Mouse (Mus musculus): ENCODE data around the gene Plekhg1. TPM values are rescaled to one million over a fixed set of nuclear protein-coding genes. Genes with fewer than 3 reads are reported as not detected.

Plekhg1 gene
- polyA plus RNA-seq, 1 experiment from 2014 or later, result 0.05 TPM

GRCm38 (mm10) chr10:3891381-3892263 is 151.5 kb downstream of the Plekhg1 start:
- TF ChIP-seq CTCF (IDR thresholded peaks at IDR 0.05), result no peak
- in situ Hi-C loops (cut with MboI; ENCODE audit: low pct_unique_long_range_greater_than_20kb), result no loop called here
- DNase-seq (ENCODE audit: low read depth, low spot score) (no peak), ATAC-seq (no peak)
- POLR2A ChIA-PET, result no interaction called here
- peaks cover 10% of the 10 kb centered on the region for H3K27me3 ChIP-seq
- CTCF ChIA-PET, result interaction anchor here (1.8 kb wide), 1 partner anchor 14 kb away, joined by 4 read pairs; no protein-coding TSS in a partner anchor

DNA sequence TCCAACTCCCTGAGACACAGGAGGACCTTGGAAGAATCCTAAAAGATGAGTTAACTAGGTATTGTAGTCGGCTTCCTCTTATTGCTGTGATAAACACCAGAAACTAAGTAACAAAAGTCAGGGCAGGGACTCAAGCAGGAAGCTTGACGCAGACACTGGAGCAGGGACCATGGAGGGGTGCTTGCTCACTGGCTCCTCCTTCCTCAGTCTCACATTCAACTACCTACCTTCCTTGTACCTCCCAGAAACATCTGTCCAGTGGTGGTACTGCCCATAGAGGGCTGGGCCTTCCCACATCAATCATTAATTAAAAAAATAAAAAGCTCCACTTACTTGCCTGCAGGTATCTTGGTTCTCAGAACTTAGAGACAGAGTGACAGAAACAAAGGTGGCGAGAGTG is 152.2 kb downstream of the Plekhg1 start:
- CTCF ChIA-PET, result interaction anchor here (1.8 kb wide), 1 partner anchor 13 kb away, joined by 4 read pairs; no protein-coding TSS in a partner anchor
- no peak for DNase-seq (ENCODE audit: low read depth, low spot score)

GRCm38 (mm10) chr10:3898068-3898467 is 157.9 kb downstream of the Plekhg1 start:
- no peak for ATAC-seq
- in situ Hi-C loops (cut with MboI; ENCODE audit: low pct_unique_long_range_greater_than_20kb), result no loop called here
- POLR2A ChIA-PET, result no interaction called here
- no peak for DNase-seq (ENCODE audit: low read depth, low spot score)
- CTCF ChIA-PET, result no interaction called here
- no peak for TF ChIP-seq CTCF (IDR thresholded peaks at IDR 0.05)
- H3K27me3 ChIP-seq, result peaks cover 18% of the 10 kb centered on the region

More for the DNA sequence above, 152.2 kb downstream of the Plekhg1 start:
- in situ Hi-C loops (cut with MboI; ENCODE audit: low pct_unique_long_range_greater_than_20kb), result no loop called here
- peaks cover 10% of the 10 kb centered on the region for H3K27me3 ChIP-seq
- TF ChIP-seq CTCF (IDR thresholded peaks at IDR 0.05), result no peak
- no peak for ATAC-seq
- POLR2A ChIA-PET, result no interaction called here

DNA sequence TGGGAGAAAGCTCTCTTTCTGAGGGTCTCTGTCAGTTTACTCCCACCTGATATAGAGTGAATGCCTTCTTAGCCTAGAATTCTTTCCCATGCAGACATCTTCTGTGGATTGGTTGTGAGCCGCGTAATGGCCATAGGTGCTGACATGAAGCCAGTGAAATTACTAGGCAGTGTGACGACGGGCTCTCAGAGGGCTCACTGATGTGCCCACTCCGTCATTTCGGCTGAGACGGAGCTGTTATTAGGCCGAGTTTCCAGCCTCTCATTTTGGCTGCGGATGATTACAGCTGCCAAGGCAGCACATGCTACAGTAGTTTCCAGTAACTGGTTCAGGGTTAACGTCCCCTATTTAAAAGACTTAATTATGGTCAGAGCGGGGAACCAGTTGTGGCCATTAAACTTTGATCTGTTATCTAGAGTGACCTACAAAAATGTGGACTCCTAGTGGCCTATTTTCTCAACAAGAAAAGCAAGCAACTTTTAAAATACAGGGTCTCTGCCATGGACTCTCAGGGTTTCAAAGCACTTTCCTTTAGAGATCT is 160.3 kb downstream of the Plekhg1 start:
- ATAC-seq, result no peak
- ChIA-PET CTCF (no interaction called here), POLR2A (interaction anchor here (0.6 kb wide), 1 partner anchor 70 kb away, joined by 3 read pairs; no protein-coding TSS in a partner anchor)
- TF ChIP-seq CTCF (IDR thresholded peaks at IDR 0.05), result no peak
- peaks cover 18% of the 10 kb centered on the region for H3K27me3 ChIP-seq
- DNase-seq (ENCODE audit: low read depth, low spot score), result no peak
- in situ Hi-C loops (cut with MboI; ENCODE audit: low pct_unique_long_range_greater_than_20kb), result no loop called here

DNA sequence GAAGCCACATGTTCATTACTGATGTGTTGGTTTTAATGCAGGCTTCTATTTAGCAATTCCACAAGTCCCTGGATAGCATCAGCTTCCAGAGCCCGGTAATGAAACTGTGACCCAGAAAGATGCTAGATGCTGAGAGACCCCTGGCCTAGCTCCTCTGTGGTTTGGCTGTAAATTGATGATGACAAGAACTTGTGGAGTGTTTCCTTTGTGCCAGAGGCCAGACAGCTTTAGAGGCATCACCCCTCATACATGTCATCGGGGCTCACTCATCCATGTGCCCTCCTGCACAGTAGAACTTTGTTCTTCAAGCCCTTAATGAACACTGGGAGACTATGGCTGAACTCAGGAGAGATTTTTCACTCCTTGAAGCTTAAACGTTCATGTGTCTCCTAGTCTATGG is 165.6 kb downstream of the Plekhg1 start:
- no peak for TF ChIP-seq CTCF (IDR thresholded peaks at IDR 0.05)
- ChIA-PET POLR2A (no interaction called here), CTCF (interaction anchor here (1.2 to 1.5 kb wide), 3 partner anchors 8 to 38 kb away, joined by 3 to 4 read pairs (median 3); no protein-coding TSS in a partner anchor)
- DNase-seq (ENCODE audit: low read depth, low spot score) (no peak), ATAC-seq (no peak)
- in situ Hi-C loops (cut with MboI; ENCODE audit: low pct_unique_long_range_greater_than_20kb), result no loop called here
- peaks cover 25% of the 10 kb centered on the region for H3K27me3 ChIP-seq

DNA sequence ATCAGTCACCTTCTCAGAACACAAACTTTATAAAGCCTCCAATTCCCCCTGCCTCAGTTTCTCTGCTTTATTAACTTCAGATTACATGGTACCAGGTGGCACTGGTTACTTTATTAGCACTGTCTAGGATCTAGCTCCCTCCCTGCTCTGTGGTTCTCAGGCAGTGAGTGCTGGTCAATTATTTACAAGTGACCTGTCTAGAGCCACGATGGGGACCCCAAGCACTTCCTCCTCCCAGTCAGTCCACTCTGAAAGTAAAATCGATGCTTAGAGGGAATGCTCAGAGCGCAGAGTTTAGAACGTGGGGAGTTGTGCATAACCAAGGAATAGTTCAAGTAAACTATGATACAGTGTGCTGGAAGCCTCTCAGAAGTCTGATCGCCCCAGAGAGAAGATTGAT is 173.9 kb downstream of the Plekhg1 start:
- POLR2A ChIA-PET, result no interaction called here
- ATAC-seq (no peak), DNase-seq (ENCODE audit: low read depth, low spot score) (no peak)
- H3K27me3 ChIP-seq, result peaks cover 7% of the 10 kb centered on the region
- CTCF ChIA-PET, result interaction anchor here (0.8 kb wide), 1 partner anchor 9 kb away, joined by 3 read pairs; no protein-coding TSS in a partner anchor
- no peak for TF ChIP-seq CTCF (IDR thresholded peaks at IDR 0.05)
- in situ Hi-C loops (cut with MboI; ENCODE audit: low pct_unique_long_range_greater_than_20kb), result no loop called here

DNA sequence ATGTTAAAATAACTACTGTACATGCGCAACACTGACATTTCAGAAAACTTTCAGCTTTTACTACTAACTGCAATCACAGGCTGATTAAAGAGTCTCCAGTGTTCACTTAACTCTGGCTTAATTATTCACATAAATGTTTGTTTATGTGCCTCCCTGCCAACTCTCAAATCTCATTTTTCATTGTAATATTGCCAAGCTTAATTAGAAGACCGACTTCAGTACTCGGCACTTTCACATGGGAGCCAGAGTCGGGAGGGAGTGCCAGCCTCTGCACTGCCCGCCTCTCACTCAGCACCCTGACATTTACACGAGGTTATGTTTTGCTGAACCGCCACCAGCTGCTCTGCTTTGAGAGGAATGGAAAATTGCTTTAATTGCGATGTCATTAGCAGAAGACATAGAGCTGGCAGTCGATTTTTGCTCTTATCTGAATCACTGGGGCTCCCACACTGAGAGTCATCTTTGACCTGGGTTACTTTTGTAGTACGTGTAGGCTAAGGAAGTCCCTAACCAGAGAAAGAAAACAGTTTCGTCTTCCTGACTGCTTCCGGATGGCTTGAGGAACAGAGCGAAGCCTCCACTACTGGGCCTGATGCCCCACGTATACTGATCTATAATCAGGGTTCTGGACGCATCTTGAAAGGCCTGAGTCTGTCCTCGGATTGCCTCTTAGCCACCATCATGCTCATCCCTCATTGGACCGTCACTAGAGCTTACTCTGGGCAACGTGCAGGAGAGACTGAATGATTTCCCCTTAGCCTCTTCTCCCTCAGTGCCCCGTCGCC is 180.4 kb downstream of the Plekhg1 start:
- ChIA-PET POLR2A (no interaction called here), CTCF (interaction anchor here (1.7 kb wide), 1 partner anchor 14 kb away, joined by 4 read pairs; no protein-coding TSS in a partner anchor)
- H3K27me3 ChIP-seq, result no peaks in the 10 kb centered on the region
- ATAC-seq (no peak), DNase-seq (ENCODE audit: low read depth, low spot score) (no peak)
- in situ Hi-C loops (cut with MboI; ENCODE audit: low pct_unique_long_range_greater_than_20kb), result no loop called here
- TF ChIP-seq CTCF (IDR thresholded peaks at IDR 0.05), result no peak

DNA sequence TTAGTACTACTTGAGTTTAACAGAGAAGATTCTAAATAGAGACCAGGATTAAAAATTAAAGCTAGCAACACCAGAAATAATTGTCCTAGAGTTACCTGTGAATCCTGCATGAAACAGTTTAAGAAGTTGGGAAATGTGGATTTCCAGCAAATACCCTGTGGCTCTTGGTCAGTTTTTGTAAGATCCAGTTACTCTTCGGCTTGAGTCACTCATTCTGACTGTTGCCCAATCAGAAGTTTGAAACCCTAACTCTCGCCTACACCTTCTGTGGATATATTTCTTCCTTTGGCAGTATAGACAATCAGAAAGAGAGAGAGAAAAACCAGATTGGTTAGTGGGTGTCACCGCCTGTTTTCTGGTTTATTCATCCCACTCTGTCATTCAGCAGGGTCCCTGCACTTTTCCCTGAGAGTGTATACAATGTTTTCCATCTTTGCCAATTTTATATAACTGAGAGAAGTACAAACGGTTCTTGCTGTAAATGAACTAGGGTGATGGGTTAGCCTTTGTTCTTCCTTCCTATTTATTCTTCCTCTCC is 187.9 kb downstream of the Plekhg1 start:
- no peak for TF ChIP-seq CTCF (IDR thresholded peaks at IDR 0.05)
- DNase-seq (ENCODE audit: low read depth, low spot score) (no peak), ATAC-seq (no peak)
- peaks cover 9% of the 10 kb centered on the region for H3K27me3 ChIP-seq
- ChIA-PET CTCF (no interaction called here), POLR2A (no interaction called here)
- in situ Hi-C loops (cut with MboI; ENCODE audit: low pct_unique_long_range_greater_than_20kb), result no loop called here

DNA sequence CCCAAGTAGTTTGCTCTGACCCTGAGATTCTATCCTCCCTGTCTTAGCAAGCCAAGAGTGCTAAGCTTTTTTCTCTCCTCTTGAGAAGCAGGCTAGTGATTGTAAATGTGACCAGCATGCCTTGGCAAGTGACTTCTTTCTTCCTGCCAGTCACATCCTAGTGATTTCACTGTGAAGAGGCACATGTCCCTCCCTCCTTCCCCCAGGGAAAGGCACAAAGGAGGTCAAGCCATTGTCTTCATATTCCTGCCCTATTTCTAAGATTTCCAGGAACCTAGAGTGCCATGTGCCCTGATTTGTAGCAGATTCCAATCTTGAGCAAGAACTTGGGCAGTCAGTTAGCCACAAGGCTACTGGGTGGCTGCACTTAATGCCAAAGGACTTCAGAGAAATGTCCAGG is 191.7 kb downstream of the Plekhg1 start:
- in situ Hi-C loops (cut with MboI; ENCODE audit: low pct_unique_long_range_greater_than_20kb), result no loop called here
- no peak for TF ChIP-seq CTCF (IDR thresholded peaks at IDR 0.05)
- no peak for DNase-seq (ENCODE audit: low read depth, low spot score)
- no peak for ATAC-seq
- ChIA-PET CTCF (no interaction called here), POLR2A (no interaction called here)
- peaks cover 10% of the 10 kb centered on the region for H3K27me3 ChIP-seq

GRCm38 (mm10) chr10:3933311-3933940 is 193.3 kb downstream of the Plekhg1 start:
- peaks cover 13% of the 10 kb centered on the region for H3K27me3 ChIP-seq
- TF ChIP-seq CTCF (IDR thresholded peaks at IDR 0.05), result no peak
- in situ Hi-C loops (cut with MboI; ENCODE audit: low pct_unique_long_range_greater_than_20kb), result no loop called here
- POLR2A ChIA-PET, result no interaction called here
- ATAC-seq (no peak), DNase-seq (ENCODE audit: low read depth, low spot score) (no peak)
- CTCF ChIA-PET, result no interaction called here
